Mouse (Mus musculus): ENCODE measurements at regions not wholly inside any gene's neighbourhood (a gene's known extent, or its start where the extent isn't known, plus 50 kb on each side); places are given as distances from the start of the nearest gene placed in this dataset.

DNA sequence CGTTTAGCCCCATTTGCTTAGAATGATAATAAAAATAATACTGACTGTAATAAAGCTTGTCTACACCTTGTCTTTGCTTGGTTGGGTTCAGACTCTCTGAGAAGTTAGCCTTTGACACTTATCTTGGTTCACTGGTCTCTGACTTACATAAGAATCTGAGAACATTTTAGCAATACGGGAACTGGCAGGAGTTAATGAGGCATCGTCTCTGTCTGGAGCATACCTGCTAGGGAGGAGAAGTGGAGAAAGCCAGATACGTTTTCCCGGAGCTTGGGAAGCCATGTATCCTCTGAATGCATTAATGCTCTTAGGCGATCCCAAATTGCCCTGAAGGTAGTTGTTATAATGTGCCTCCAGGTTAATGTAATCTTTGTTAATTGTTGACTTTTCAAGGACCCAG, 152.6 kb upstream of the Map3k1 start:
- TF ChIP-seq POLR2A (IDR thresholded peaks at IDR 0.05; ENCODE audit: low read depth, low read length), result no peak
- TF ChIP-seq CTCF (IDR thresholded peaks at IDR 0.05; ENCODE audit: borderline replicate concordance, insufficient read depth, low read length), result no peak

Measured in embryonic fibroblast, embryonic 13.5 days (primary cell).